Mouse (Mus musculus) spleen, postnatal 14 days (tissue): ENCODE results near the gene Olfr313.

Experiments used
- DNase-seq, 2 experiments: peaks; one replicate each; pipeline ENCODE4 v3.0.0; 2021 to 2022; ENCODE audit warnings: low spot score in 2 of 2

The Olfr313 gene

DNA sequence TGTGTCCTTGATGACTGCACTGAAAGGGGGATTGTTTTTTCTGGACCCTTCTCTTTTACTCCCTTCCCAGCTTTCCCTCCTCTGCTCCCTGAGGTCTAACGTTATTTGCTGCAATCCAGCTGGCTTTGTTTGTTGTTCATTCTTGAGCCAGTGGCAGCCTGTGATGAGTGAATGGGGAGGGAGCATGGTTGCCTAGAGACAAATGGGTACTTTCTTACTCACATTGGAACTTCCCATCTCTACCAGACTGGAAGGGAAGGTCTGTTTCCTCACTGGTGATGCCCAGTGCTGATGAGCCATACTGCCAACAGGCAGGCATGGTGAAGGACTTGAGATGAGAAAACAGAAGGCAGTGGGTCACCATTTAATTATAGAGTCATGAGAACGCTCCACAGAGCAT, 34.9 kb downstream of the Olfr313 start:
- DNase-seq: no peak

GRCm38 (mm10) chr11:58860744-58861143, 45.9 kb downstream of the Olfr313 start:
- no peak for DNase-seq

- peak; percentile 65 to 77 for DNase-seq
Observed at GRCm38 (mm10) chr11:58867039-58867953, 52.5 kb downstream of the Olfr313 start, which contains the start of gene 2810021J22Rik. 2810021J22Rik (plus strand) TSS chr11:58867216.

DNA sequence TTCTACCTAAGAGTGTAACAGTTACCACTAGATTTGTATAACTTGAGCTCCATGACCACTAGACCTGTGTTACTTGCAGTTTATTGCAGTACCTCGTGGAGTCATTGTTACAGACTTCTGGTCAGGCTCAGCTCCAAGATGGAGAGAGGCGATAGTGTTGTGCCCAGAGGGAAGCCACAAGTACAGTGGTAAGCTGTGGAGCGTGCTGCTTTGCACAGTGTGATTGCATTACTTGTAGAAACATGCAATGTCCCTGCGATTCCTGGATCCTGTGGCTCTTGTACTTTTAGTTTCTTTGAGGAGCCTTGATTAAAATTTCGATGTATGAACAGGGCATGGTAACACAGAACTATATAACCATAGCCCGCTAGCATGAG, 53.1 kb downstream of the Olfr313 start:
- no peak for DNase-seq
